In the genomic region with DNA sequence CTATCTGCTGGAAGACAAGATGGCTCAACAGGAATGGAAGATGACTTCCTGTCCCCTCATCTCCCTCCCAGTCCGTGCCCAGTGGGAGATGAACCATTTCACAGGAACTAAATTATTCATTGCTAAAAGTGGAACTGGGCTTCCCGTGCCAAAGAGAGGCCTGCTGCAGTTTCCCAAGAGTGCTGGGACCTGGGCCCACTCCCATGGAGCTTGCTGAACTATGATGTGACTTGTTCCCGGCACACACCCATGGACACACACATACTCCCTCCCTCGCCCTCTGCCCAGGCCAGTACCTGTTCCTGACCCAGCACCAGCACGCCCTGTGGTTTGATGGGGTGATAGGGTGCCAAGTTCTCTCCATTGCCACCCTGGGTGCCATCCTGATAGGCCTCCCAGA, we compare ENCODE assay signal across 25 mouse cellular contexts. TPM values are rescaled to one million over a fixed set of nuclear protein-coding genes. Genes with fewer than 3 reads are reported as not detected.
DNase-seq lines count a peak whose midpoint lies in the region; ATAC-seq and TF ChIP-seq lines count a peak whose summit lies in the region.
"Had no signal": no experiment of that assay in that cellular context is flagged by ENCODE, and none has a peak within 500 bp of the region (broad histone marks: within the 10 kb centered on the region; RNA-seq: fewer than 3 reads in every experiment).

No protein-coding gene starts in this region.

- ATAC-seq in kidney, embryonic 15.5 days (replicated peaks; ENCODE audit: low FRiP score) = no peak
- ATAC-seq: forebrain, embryonic 16.5 days had no signal

- no peaks in the 10 kb centered on the region for H3K36me3 ChIP-seq in kidney, embryonic 15.5 days
- H3K36me3 ChIP-seq: embryonic facial prominence, embryonic 10.5 days; forebrain, embryonic 10.5 days; heart, embryonic 13.5 days; limb, embryonic 12.5 days; midbrain, embryonic 10.5 days; stomach, embryonic 15.5 days had no signal

- peak; percentile 64 for DNase-seq in cerebellum, adult 11 months
- DNase-seq in cerebellum, postnatal 4 days (ENCODE audit: low spot score in 2 of 2) = no peak
- DNase-seq in left cerebral cortex, adult 2 months (ENCODE audit: extremely low spot score in 1 of 2, low spot score in 2 of 2) = no peak
- no peak for DNase-seq in left cerebral cortex, postnatal 10 days (ENCODE audit: extremely low spot score in 1 of 2, low spot score in 2 of 2)
- DNase-seq in cerebellum, adult 8-10 months = peak; percentile 71
- DNase-seq in cerebellum, postnatal 36 days = peak; percentile 68 to 77
- DNase-seq in heart, postnatal 25 days (ENCODE audit: low spot score) = no peak
- DNase-seq: adrenal gland, postnatal 25 days; gastrocnemius, postnatal 14 days; heart, adult 2 months; heart, postnatal 14 days; lung, adult 18-20 months; lung, postnatal 10 days; thymus, postnatal 25 days had no signal

- no peak overlapping the region for H3K4me2 ChIP-seq in kidney, embryonic 15.5 days
- H3K4me2 ChIP-seq: heart, embryonic 13.5 days; limb, embryonic 12.5 days; liver, embryonic 11.5 days; stomach, embryonic 15.5 days had no signal

- no peak overlapping the region for H3K27ac ChIP-seq in left cerebral cortex, adult 2 months
- H3K27ac ChIP-seq in kidney, embryonic 15.5 days = no peak overlapping the region
- H3K27ac ChIP-seq: embryonic facial prominence, embryonic 10.5 days; forebrain, embryonic 10.5 days; heart, adult 2 months; heart, embryonic 13.5 days; hindbrain, embryonic 14.5 days; limb, embryonic 12.5 days; midbrain, embryonic 10.5 days; stomach, embryonic 15.5 days had no signal

- H3K27me3 ChIP-seq in kidney, embryonic 15.5 days = peaks cover 76% of the 10 kb centered on the region

- no peaks in the 10 kb centered on the region for H3K9me3 ChIP-seq in kidney, embryonic 15.5 days (replicated peaks)
- H3K9me3 ChIP-seq: embryonic facial prominence, embryonic 10.5 days; forebrain, embryonic 10.5 days; heart, embryonic 13.5 days; limb, embryonic 12.5 days; midbrain, embryonic 10.5 days; stomach, embryonic 15.5 days had no signal

- TF ChIP-seq CTCF in left cerebral cortex, adult 2 months (IDR thresholded peaks at IDR 0.05) = no peak

- WGBS in kidney, embryonic 15.5 days = 80% methylated on average over 5 of the region's 5 CpGs

- no peak overlapping the region for H3K9ac ChIP-seq in kidney, embryonic 15.5 days
- H3K9ac ChIP-seq: heart, embryonic 13.5 days; limb, embryonic 12.5 days; stomach, embryonic 15.5 days had no signal

- peak overlapping the region; percentile 93 for H3K4me3 ChIP-seq in left cerebral cortex, adult 2 months
- H3K4me3 ChIP-seq in kidney, embryonic 15.5 days (replicated peaks) = no peak overlapping the region
- H3K4me3 ChIP-seq: embryonic facial prominence, embryonic 10.5 days; forebrain, embryonic 10.5 days; heart, adult 2 months; heart, embryonic 13.5 days; limb, embryonic 12.5 days; midbrain, embryonic 10.5 days; stomach, embryonic 15.5 days had no signal

- intact Hi-C loops in left cerebral cortex, adult 2 months (cut with DNase I) = no loop called here
- intact Hi-C loops in left cerebral cortex, postnatal 10 days (cut with DNase I) = no loop called here
- intact Hi-C loops in heart, postnatal 25 days (cut with DNase I) = no loop called here

- H3K4me1 ChIP-seq in kidney, embryonic 15.5 days = peaks cover 26% of the 10 kb centered on the region

RNA-seq across cellular contexts. Expression of a gene that starts 4.7 kb away (rescaled TPM):
- total RNA-seq in left cerebral cortex, adult 2 months (2021) = 100 to 1,000 TPM; 247 to 272 TPM
- total RNA-seq in left cerebral cortex, postnatal 10 days (2021) = 10 to 100 TPM; 53.0 to 60.4 TPM
- 0.63 and 1.1 TPM in 2 replicates for polyA plus RNA-seq in kidney, embryonic 15.5 days (2015; fragmentation: Nextera tagmentation; extraction: Ambion mirVana)
- under 1 TPM; 0.26 to 0.34 TPM for total RNA-seq in heart, postnatal 25 days (2021)
- total RNA-seq: common myeloid progenitor, adult 5-6 weeks had no signal

RNA-seq across cellular contexts. Expression of a gene that starts 51.7 kb away (rescaled TPM):
- 10 to 100 TPM; 31.3 to 35.3 TPM for total RNA-seq in left cerebral cortex, adult 2 months (2021)
- total RNA-seq in left cerebral cortex, postnatal 10 days (2021) = 10 to 100 TPM; 23.6 to 25.8 TPM
- polyA plus RNA-seq in kidney, embryonic 15.5 days (2015; fragmentation: Nextera tagmentation; extraction: Ambion mirVana) = 16.3 and 17.0 TPM in 2 replicates
- 10 to 100 TPM in 1 of 2 experiments, 1 to 10 TPM in 1; 7.1 to 10.3 TPM for total RNA-seq in heart, postnatal 25 days (2021)

RNA-seq across cellular contexts. Expression of a gene that starts 59.8 kb away (rescaled TPM):
- 10 to 100 TPM; 64.2 to 70.0 TPM for total RNA-seq in left cerebral cortex, adult 2 months (2021)
- total RNA-seq in left cerebral cortex, postnatal 10 days (2021) = 10 to 100 TPM; 51.5 to 53.9 TPM
- polyA plus RNA-seq in kidney, embryonic 15.5 days (2015; fragmentation: Nextera tagmentation; extraction: Ambion mirVana) = 10.8 and 13.1 TPM in 2 replicates
- 10 to 100 TPM; 32.5 to 34.4 TPM for total RNA-seq in heart, postnatal 25 days (2021)

Comparison
In these comparisons a context has a peak if more than half of its experiments do, and no peak if none do; other contexts are left out.
1. DNase-seq: peak in cerebellum, adult 11 months (single experiment), cerebellum, adult 8-10 months (single experiment) and cerebellum, postnatal 36 days (2 of 2); none in cerebellum, postnatal 4 days (0 of 2), left cerebral cortex, adult 2 months (0 of 2), left cerebral cortex, postnatal 10 days (0 of 2) and heart, postnatal 25 days (single experiment).
2. RNA of a gene that starts 4.7 kb away (total RNA-seq): 247 to 272 TPM in left cerebral cortex, adult 2 months and 53.0 to 60.4 TPM in left cerebral cortex, postnatal 10 days; 0.26 to 0.34 TPM in heart, postnatal 25 days; every median in the first group is over 10 times any median in the second.